Mouse (Mus musculus) lung, embryonic 14.5 days (tissue): ENCODE measurements around the gene Rap1b. TPM values are rescaled to one million over a fixed set of nuclear protein-coding genes. Genes with fewer than 3 reads are reported as not detected.

Experiments used
- ATAC-seq: fragments of 200-750 bp; cut with Nextera tagmentation; 2 replicates; pipeline ENCODE4 v1.8.0; 2017; ENCODE audit warnings: mild to moderate bottlenecking, moderate TSS enrichment, moderate library complexity; ENCODE audit not compliant: insufficient read depth
- DNase-seq: peaks from one replicate; pipeline ENCODE4 v3.0.0-alpha.2; 2015
- H3K27ac ChIP-seq: fragments of 300-500 bp; sonication (generic); 2 replicates; pipeline ENCODE4 v1.5.1; 2014; ENCODE audit warnings: low read depth, mild to moderate bottlenecking, moderate library complexity
- H3K27me3 ChIP-seq: fragments of 300-500 bp; sonication (generic); 2 replicates; pipeline ENCODE4 v1.6.1; 2014; ENCODE audit warnings: low read length, control low read depth; ENCODE audit not compliant: insufficient read depth
- H3K36me3 ChIP-seq: fragments of 300-500 bp; sonication (generic); 2 replicates; pipeline ENCODE4 v1.6.1; 2014; ENCODE audit warnings: control low read depth; ENCODE audit not compliant: insufficient read depth
- H3K4me1 ChIP-seq: fragments of 300-500 bp; sonication (generic); 2 replicates; pipeline ENCODE4 v1.6.1; 2014; ENCODE audit warnings: antibody characterized with exemption, control low read depth; ENCODE audit not compliant: insufficient read depth
- H3K4me2 ChIP-seq: fragments of 300-500 bp; sonication (generic); 2 replicates; pipeline ENCODE4 v1.6.1; 2014; ENCODE audit warnings: mild to moderate bottlenecking
- H3K4me3 ChIP-seq: fragments of 300-500 bp; sonication (generic); 2 replicates; pipeline ENCODE4 v1.5.1; 2014; ENCODE audit warnings: low read depth, low read length
- H3K9ac ChIP-seq: fragments of 300-500 bp; sonication (generic); 2 replicates; pipeline ENCODE4 v1.6.1; 2014
- H3K9me3 ChIP-seq: fragments of 300-500 bp; sonication (generic); 2 replicates; pipeline ENCODE4 v1.6.1; 2016; ENCODE audit warnings: low read depth, low read length, control low read depth
- CTCF ChIP-seq: IDR thresholded peaks from 2 replicates; pipeline ENCODE4 v1.5.1; 2016; ENCODE audit warnings: antibody characterized with exemption, low read depth
- WGBS: fragments of 180-500 bp; shearing (Covaris S2); extraction: QIAGEN DNeasy Blood & Tissue Kit; methylation state at CpG from one replicate; pipeline ENCODE4 v1.1.7; 2014; 5-methylcytosine and 5-hydroxymethylcytosine counted together
- polyA plus RNA-seq: library from polyadenylated mRNA; unstranded; fragments of >200 nt; fragmentation: Nextera tagmentation; extraction: Ambion mirVana; gene quantifications from 2 replicates; pipeline ENCODE4 v1.2.1, GENCODE M21; 2014

Gene Rap1b
- polyA plus RNA-seq, 1 experiment from 2014 or later: 214 TPM

GRCm38 (mm10) chr10:117770286-117771130 lies 75.3 kb downstream of the Rap1b start:
- Histone ChIP-seq H3K27ac (no peak overlapping the region), H3K4me2 (no peak overlapping the region), H3K9ac (no peak overlapping the region), H3K27me3 (no peaks in the 10 kb centered on the region), H3K36me3 (peaks cover 87% of the 10 kb centered on the region), H3K4me3 (no peak overlapping the region), H3K4me1 (no peaks in the 10 kb centered on the region), H3K9me3 (no peaks in the 10 kb centered on the region)
- no peak for TF ChIP-seq CTCF
- DNase-seq: no peak
- 88% methylated on average over 18 of the region's 18 CpGs for WGBS
- ATAC-seq: no peak

- no peaks in the 10 kb centered on the region for H3K9me3 ChIP-seq
- H3K9ac ChIP-seq: no peak overlapping the region
- peaks cover 86% of the 10 kb centered on the region for H3K36me3 ChIP-seq
- TF ChIP-seq CTCF: no peak
- WGBS: 93% methylated on average over 9 of the region's 9 CpGs
- H3K27ac ChIP-seq: no peak overlapping the region
- no peak for DNase-seq
- no peak for ATAC-seq
- no peaks in the 10 kb centered on the region for H3K4me1 ChIP-seq
- H3K4me3 ChIP-seq: no peak overlapping the region
- no peak overlapping the region for H3K4me2 ChIP-seq
- no peaks in the 10 kb centered on the region for H3K27me3 ChIP-seq
These were observed 76.1 kb downstream of the Rap1b start for GRCm38 (mm10) chr10:117769541-117770285.

DNA sequence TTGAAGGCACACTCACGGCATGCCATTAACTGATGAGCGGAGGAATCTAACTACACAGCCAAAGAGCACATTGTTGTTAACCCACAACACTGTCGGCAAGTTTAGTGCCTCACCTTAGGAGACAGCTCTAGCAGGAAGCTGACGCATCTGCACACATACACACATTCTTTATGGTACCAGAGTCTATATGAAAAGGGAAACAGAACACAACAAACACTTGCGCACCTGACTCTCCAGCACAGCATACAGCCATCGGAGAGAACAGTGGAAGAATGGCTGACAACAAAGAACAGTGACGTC lies 77.7 kb downstream of the Rap1b start:
- Histone ChIP-seq H3K27me3 (no peaks in the 10 kb centered on the region), H3K4me3 (no peak overlapping the region), H3K9ac (no peak overlapping the region), H3K9me3 (no peaks in the 10 kb centered on the region), H3K27ac (no peak overlapping the region), H3K36me3 (peaks cover 82% of the 10 kb centered on the region), H3K4me2 (no peak overlapping the region), H3K4me1 (no peaks in the 10 kb centered on the region)
- 91% methylated on average over 7 of the region's 7 CpGs for WGBS
- ATAC-seq: no peak
- no peak for DNase-seq
- no peak for TF ChIP-seq CTCF

- TF ChIP-seq CTCF: no peak
- ATAC-seq: no peak
- Histone ChIP-seq H3K27me3 (no peaks in the 10 kb centered on the region), H3K4me3 (no peak overlapping the region), H3K4me2 (no peak overlapping the region), H3K9ac (no peak overlapping the region), H3K4me1 (no peaks in the 10 kb centered on the region), H3K9me3 (no peaks in the 10 kb centered on the region), H3K36me3 (peaks cover 82% of the 10 kb centered on the region), H3K27ac (no peak overlapping the region)
- DNase-seq: no peak
- WGBS: 83% methylated on average over 10 of the region's 10 CpGs
These were observed 78.3 kb downstream of the Rap1b start for GRCm38 (mm10) chr10:117767286-117768140.

DNA sequence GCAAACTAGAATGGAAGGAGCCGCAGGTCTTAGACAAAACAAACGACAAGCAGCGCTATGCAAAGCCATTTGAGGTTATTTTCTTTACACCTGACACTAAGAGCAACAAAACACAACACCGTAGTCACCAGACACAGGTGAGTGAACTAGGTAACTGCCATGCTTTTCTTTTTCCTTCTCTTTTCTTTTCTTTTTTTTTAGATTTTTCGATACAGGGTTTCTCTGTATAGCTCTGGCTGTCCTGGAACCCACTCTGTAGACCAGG lies 79.0 kb downstream of the Rap1b start:
- no peak overlapping the region for H3K4me3 ChIP-seq
- DNase-seq (no peak), ATAC-seq (no peak)
- H3K9me3 ChIP-seq: no peaks in the 10 kb centered on the region
- H3K27me3 ChIP-seq: no peaks in the 10 kb centered on the region
- H3K4me1 ChIP-seq: no peaks in the 10 kb centered on the region
- H3K36me3 ChIP-seq: peaks cover 83% of the 10 kb centered on the region
- H3K4me2 ChIP-seq: no peak overlapping the region
- H3K27ac ChIP-seq: no peak overlapping the region
- no peak for TF ChIP-seq CTCF
- H3K9ac ChIP-seq: no peak overlapping the region
- 93% methylated on average over 5 of the region's 5 CpGs for WGBS

GRCm38 (mm10) chr10:117766111-117766895 lies 79.5 kb downstream of the Rap1b start:
- no peak for TF ChIP-seq CTCF

More at GRCm38 (mm10) chr10:117766111-117766895, 79.5 kb downstream of the Rap1b start:
- 89% methylated on average over 16 of the region's 16 CpGs for WGBS
- H3K27ac ChIP-seq: no peak overlapping the region
- H3K9me3 ChIP-seq: no peaks in the 10 kb centered on the region
- ATAC-seq (no peak), DNase-seq (no peak)
- H3K4me2 ChIP-seq: no peak overlapping the region
- H3K36me3 ChIP-seq: peaks cover 83% of the 10 kb centered on the region
- no peaks in the 10 kb centered on the region for H3K4me1 ChIP-seq
- no peak overlapping the region for H3K9ac ChIP-seq
- no peak overlapping the region for H3K4me3 ChIP-seq
- H3K27me3 ChIP-seq: no peaks in the 10 kb centered on the region
